Mouse (Mus musculus): ENCODE data around the gene Dnaic1.

DNA sequence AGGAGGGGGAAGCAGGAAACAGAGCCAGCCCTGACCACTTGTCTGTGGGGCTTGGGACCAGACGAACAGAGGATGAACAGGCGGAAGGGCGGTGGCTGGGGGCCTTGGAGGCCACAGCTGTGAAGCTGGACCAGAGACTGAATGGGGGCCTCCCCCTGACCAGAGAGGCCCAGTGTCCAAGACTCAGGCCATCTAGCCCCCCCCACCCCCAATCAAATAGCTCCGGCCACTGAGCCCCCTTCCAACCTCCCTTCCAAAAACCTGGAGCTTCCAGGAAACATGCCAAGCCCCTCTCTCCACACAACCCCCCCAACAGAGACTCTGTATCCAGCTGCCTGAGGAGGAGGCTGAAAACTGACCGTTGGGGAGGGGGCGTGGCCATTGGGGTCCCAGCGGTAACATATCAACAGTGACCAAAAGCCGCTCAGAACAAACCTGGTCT, 103.0 kb downstream of the Dnaic1 start:
- no peak for TF ChIP-seq CTCF (IDR thresholded peaks at IDR 0.05; ENCODE audit: borderline replicate concordance, control insufficient read depth, extremely low read depth, insufficient read depth, low read length, poor library complexity)
- no peak for TF ChIP-seq POLR2A (IDR thresholded peaks at IDR 0.05; ENCODE audit: control insufficient read depth, extremely low read depth, insufficient read depth, low read length, poor library complexity)

Data from thymus, adult 2 months (tissue).